Mouse (Mus musculus) G1E (cell line): Measurements from ENCODE around the gene Dap3. TPM values are rescaled to one million over a fixed set of nuclear protein-coding genes. Genes with fewer than 3 reads are reported as not detected.
A peak's percentile ranks its signal among the peaks of the same experiment; 100 is the strongest.

Source experiments
- ATAC-seq: 2 replicates; pipeline ENCODE4 v1.8.0; 2016; ENCODE audit warnings: mild to moderate bottlenecking; ENCODE audit not compliant: insufficient number of reproducible peaks, poor library complexity, low FRiP score, severe bottlenecking; ENCODE audit errors: extremely low read depth
- DNase-seq: peaks from one replicate; pipeline ENCODE4 v3.0.0; 2012; ENCODE audit warnings: low spot score
- H3K27me3 ChIP-seq: 2 replicates; pipeline ENCODE4 v1.6.1; 2012; ENCODE audit warnings: mild to moderate bottlenecking, low read length, inconsistent platforms; ENCODE audit not compliant: insufficient read depth
- H3K36me3 ChIP-seq: replicated peaks from 2 replicates; pipeline ENCODE3; 2012; ENCODE audit warnings: mild to moderate bottlenecking, inconsistent platforms
- H3K4me1 ChIP-seq: 2 replicates; pipeline ENCODE4 v1.6.1; 2012; ENCODE audit warnings: low read depth, low read length, inconsistent platforms, mixed read lengths; ENCODE audit not compliant: insufficient read depth
- H3K4me3 ChIP-seq: 2 replicates; pipeline ENCODE4 v1.5.1; 2012; ENCODE audit warnings: low read depth, mild to moderate bottlenecking, inconsistent platforms, low read length, moderate library complexity, mixed read lengths
- H3K9me3 ChIP-seq: replicated peaks from 2 replicates; pipeline ENCODE4 v1.6.1; 2012; ENCODE audit warnings: inconsistent platforms
- CTCF ChIP-seq: IDR thresholded peaks from 2 replicates; pipeline ENCODE4 v1.5.1; 2012; ENCODE audit warnings: low read depth, low read length, inconsistent platforms, mixed read lengths
- GATA1 ChIP-seq: IDR thresholded peaks from 2 replicates; pipeline ENCODE4 v1.6.1; 2012; ENCODE audit warnings: borderline replicate concordance, low read length, inconsistent platforms, mixed read lengths
- GATA2 ChIP-seq: IDR thresholded peaks from 2 replicates; pipeline ENCODE4 v1.6.1; 2012; ENCODE audit warnings: low read depth, low read length, inconsistent platforms, borderline replicate concordance
- POLR2AphosphoS5 ChIP-seq: IDR thresholded peaks from 2 replicates; pipeline ENCODE4 v1.6.1; 2012; ENCODE audit warnings: low read depth, low read length, inconsistent platforms; ENCODE audit not compliant: insufficient replicate concordance
- TAL1 ChIP-seq: conservative IDR thresholded peaks from 2 replicates; pipeline ENCODE4 v1.6.1; 2012; ENCODE audit warnings: low read depth, low read length, inconsistent platforms, mixed read lengths
- polyA plus RNA-seq: library from polyadenylated mRNA; stranded (reverse); fragments of >175 nt; gene quantifications from 2 replicates; pipeline ENCODE4 v1.2.3, GENCODE M21; 2012
- total RNA-seq, 2 experiments: library from RNA; stranded (forward) in 1 of 2; stranded (reverse) in 1 of 2; fragments of 200-1000 nt in 1 of 2; fragments of >200 nt in 1 of 2; fragmentation: Nextera tagmentation in 1 of 2; gene quantifications; 2 replicates each; pipeline ENCODE4 v1.2.3; 2014 to 2017

Gene Dap3
- total and polyA plus RNA-seq, 3 experiments: 77.9 to 157 (median 141) TPM

GRCm38 (mm10) chr3:88918981-88919380 is 32.0 kb downstream of the Dap3 start:
- Histone ChIP-seq H3K4me1 (peaks cover 19% of the 10 kb centered on the region), H3K4me3 (no peak overlapping the region), H3K9me3 (peaks cover 7% of the 10 kb centered on the region), H3K36me3 (peaks cover 68% of the 10 kb centered on the region), H3K27me3 (no peaks in the 10 kb centered on the region)
- TF ChIP-seq CTCF: no peak
- TF ChIP-seq TAL1: no peak
- no peak for ATAC-seq
- no peak for DNase-seq

- peak overlapping the region; percentile 96 for H3K4me3 ChIP-seq
- no peak for ATAC-seq
- H3K27me3 ChIP-seq: no peaks in the 10 kb centered on the region
- H3K36me3 ChIP-seq: peaks cover 63% of the 10 kb centered on the region
- no peaks in the 10 kb centered on the region for H3K9me3 ChIP-seq
- no peak for DNase-seq
- peaks cover 51% of the 10 kb centered on the region for H3K4me1 ChIP-seq
- TF ChIP-seq GATA2 (no peak), TAL1 (no peak), CTCF (no peak), GATA1 (no peak), POLR2AphosphoS5 (no peak)
Measured at GRCm38 (mm10) chr3:88914384-88914810, 36.6 kb downstream of the Dap3 start.

GRCm38 (mm10) chr3:88913511-88914383 is 37.2 kb downstream of the Dap3 start, which contains the start of gene Msto1:
Msto1 (minus strand) TSS chr3:88913999.
- Histone ChIP-seq H3K4me3 (peak within 1 kb of the TSS; percentile 96), H3K27me3 (no peaks in the 10 kb centered on the region), H3K4me1 (peaks cover 55% of the 10 kb centered on the region), H3K9me3 (no peaks in the 10 kb centered on the region), H3K36me3 (peaks cover 68% of the 10 kb centered on the region)
- DNase-seq (peak; percentile 97), ATAC-seq (peak; percentile 79)
- TF ChIP-seq TAL1: no peak
- no peak for TF ChIP-seq CTCF
- TF ChIP-seq GATA2: no peak
- no peak for TF ChIP-seq POLR2AphosphoS5
- no peak for TF ChIP-seq GATA1

- Histone ChIP-seq H3K4me1 (peaks cover 56% of the 10 kb centered on the region), H3K4me3 (peak overlapping the region; percentile 96; the same call in 1 of the 2 replicates), H3K27me3 (no peaks in the 10 kb centered on the region), H3K36me3 (peaks cover 71% of the 10 kb centered on the region), H3K9me3 (no peaks in the 10 kb centered on the region)
- no peak for TF ChIP-seq GATA2
- TF ChIP-seq GATA1: no peak
- no peak for TF ChIP-seq CTCF
- no peak for TF ChIP-seq POLR2AphosphoS5
- no peak for TF ChIP-seq TAL1
- DNase-seq (no peak), ATAC-seq (no peak)
Measured at GRCm38 (mm10) chr3:88912585-88912984, 38.4 kb downstream of the Dap3 start.

- TF ChIP-seq CTCF: no peak
- no peak for TF ChIP-seq POLR2AphosphoS5
- TF ChIP-seq TAL1: no peak
- TF ChIP-seq GATA1: no peak
- no peak for TF ChIP-seq GATA2
- no peak overlapping the region for H3K4me3 ChIP-seq
- H3K27me3 ChIP-seq: no peaks in the 10 kb centered on the region
- no peak for ATAC-seq
- peaks cover 30% of the 10 kb centered on the region for H3K4me1 ChIP-seq
- no peak for DNase-seq
- H3K9me3 ChIP-seq: no peaks in the 10 kb centered on the region
- H3K36me3 ChIP-seq: peaks cover 100% of the 10 kb centered on the region
Measured at GRCm38 (mm10) chr3:88906393-88907159, 44.4 kb downstream of the Dap3 start.

GRCm38 (mm10) chr3:88905741-88906140 is 45.2 kb downstream of the Dap3 start:
- no peak for DNase-seq
- Histone ChIP-seq H3K4me3 (no peak overlapping the region), H3K9me3 (no peaks in the 10 kb centered on the region), H3K36me3 (peaks cover 99% of the 10 kb centered on the region), H3K27me3 (no peaks in the 10 kb centered on the region), H3K4me1 (peaks cover 23% of the 10 kb centered on the region)
- no peak for ATAC-seq
- TF ChIP-seq GATA2 (no peak), CTCF (no peak), TAL1 (no peak), GATA1 (no peak), POLR2AphosphoS5 (no peak)
